Mouse (Mus musculus) myocyte (in vitro differentiated cells): ENCODE data around the gene Plcb3. TPM values are rescaled to one million over a fixed set of nuclear protein-coding genes. Genes with fewer than 3 reads are reported as not detected.

Experiments
- H3K27me3 ChIP-seq: one replicate; pipeline ENCODE4 v1.6.1; 2011; ENCODE audit not compliant: control insufficient read depth, insufficient read depth, insufficient read length
- H3K36me3 ChIP-seq: one replicate; pipeline ENCODE4 v1.6.1; 2011; ENCODE audit not compliant: control insufficient read depth, insufficient read depth
- H3K4me2 ChIP-seq: one replicate; pipeline ENCODE4 v1.6.1; 2011; ENCODE audit warnings: low read depth, control low read depth
- H3K4me3 ChIP-seq: one replicate; pipeline ENCODE4 v1.5.1; 2011; ENCODE audit warnings: mild to moderate bottlenecking, control low read depth, moderate library complexity
- H3K79me2 ChIP-seq: one replicate; pipeline ENCODE4 v1.6.1; 2011; ENCODE audit not compliant: control insufficient read depth, insufficient read depth
- H3ac ChIP-seq: one replicate; pipeline ENCODE4 v1.6.1; 2011; ENCODE audit not compliant: control insufficient read depth, insufficient read length
- CEBPB ChIP-seq: IDR thresholded peaks from 2 replicates; pipeline ENCODE4 v1.6.1; 2011; ENCODE audit warnings: mild to moderate bottlenecking, moderate library complexity; ENCODE audit not compliant: poor library complexity, insufficient read depth, severe bottlenecking
- E2F4 ChIP-seq: IDR thresholded peaks from one replicate; pipeline ENCODE4 v1.6.1; 2011; ENCODE audit warnings: mild to moderate bottlenecking, control low read depth, moderate library complexity; ENCODE audit not compliant: insufficient read depth
- MAX ChIP-seq: IDR thresholded peaks from one replicate; pipeline ENCODE4 v1.6.1; 2011; ENCODE audit warnings: low read depth, mild to moderate bottlenecking, control low read depth
- MYOD1 ChIP-seq, 3 experiments: IDR thresholded peaks; one replicate each; pipeline ENCODE4 v1.6.1; 2011; ENCODE audit warnings: control low read depth in 2 of 3, low read depth in 2 of 3, mild to moderate bottlenecking in 2 of 3, moderate library complexity in 1 of 3; ENCODE audit not compliant: insufficient read length in 2 of 3, control insufficient read depth in 1 of 3
- MYOG ChIP-seq, 3 experiments: IDR thresholded peaks; one replicate each; pipeline ENCODE4 v1.6.1; 2011; ENCODE audit warnings: control low read depth in 2 of 3, low read depth in 2 of 3, mild to moderate bottlenecking in 2 of 3; ENCODE audit not compliant: insufficient read length in 2 of 3, control insufficient read depth in 1 of 3, insufficient read depth in 1 of 3
- POLR2A ChIP-seq: IDR thresholded peaks from one replicate; pipeline ENCODE4 v1.6.1; 2011; ENCODE audit warnings: low read depth, mild to moderate bottlenecking, control low read depth, moderate library complexity; ENCODE audit not compliant: insufficient read length
- POLR2AphosphoS2 ChIP-seq: IDR thresholded peaks from one replicate; pipeline ENCODE4 v1.6.1; 2011; ENCODE audit warnings: low read depth, control low read depth; ENCODE audit not compliant: insufficient read length
- REST ChIP-seq: IDR thresholded peaks from one replicate; pipeline ENCODE4 v1.6.1; 2011; ENCODE audit warnings: mild to moderate bottlenecking, control low read depth, moderate library complexity; ENCODE audit not compliant: insufficient read depth, insufficient read length
- SRF ChIP-seq: IDR thresholded peaks from one replicate; pipeline ENCODE4 v1.6.1; 2011; ENCODE audit warnings: low read depth; ENCODE audit not compliant: control insufficient read depth, insufficient read length
- TCF12 ChIP-seq: IDR thresholded peaks from one replicate; pipeline ENCODE4 v1.6.1; 2011; ENCODE audit warnings: mild to moderate bottlenecking, control low read depth; ENCODE audit not compliant: poor library complexity, insufficient read depth, severe bottlenecking
- TCF3 ChIP-seq: IDR thresholded peaks from one replicate; pipeline ENCODE4 v1.6.1; 2011; ENCODE audit warnings: low read depth, control low read depth; ENCODE audit not compliant: insufficient read length
- USF1 ChIP-seq: IDR thresholded peaks from one replicate; pipeline ENCODE4 v1.6.1; 2011; ENCODE audit warnings: low read depth, mild to moderate bottlenecking, control low read depth, moderate library complexity
- polyA plus RNA-seq: library from polyadenylated mRNA; unstranded; fragments of >200 nt; fragmentation: generic; extraction: Trizol; gene quantifications from one replicate; pipeline ENCODE4 v1.2.1, GENCODE M21; 2012; ENCODE audit warnings: missing spikeins

The Plcb3 gene
- polyA plus RNA-seq: 34.3 TPM

GRCm38 (mm10) chr19:6975537-6976521, at the start of gene Plcb3:
TSS of gene Plcb3 (minus strand) at chr19:6976470.
- Histone ChIP-seq H3K27me3 (no peaks in the 10 kb centered on the region), H3ac (peak within 1 kb of the TSS; percentile 88)
- TF ChIP-seq TCF3 (peak; percentile 83), MYOG (IDR thresholded peaks at IDR 0.05; ENCODE audit: control insufficient read depth in 1 of 3, insufficient read depth in 1 of 3, insufficient read length in 2 of 3, low read depth in 2 of 3) (peak; percentile 50 to 91 (median 70)), CEBPB (peak; percentile 58), E2F4 (no peak), USF1 (no peak), POLR2A (peak; percentile 38), TCF12 (peak; percentile 91), POLR2AphosphoS2 (peak; percentile 87), MYOD1 (IDR thresholded peaks at IDR 0.05; ENCODE audit: control insufficient read depth in 1 of 3, insufficient read length in 2 of 3, low read depth in 2 of 3) (peak; percentile 70 to 94 (median 81)), REST (no peak), SRF (no peak), MAX (no peak)

GRCm38 (mm10) chr19:7020224-7020641, 44.0 kb upstream of the Plcb3 start:
- no peak overlapping the region for H3K4me2 ChIP-seq
- no peak overlapping the region for H3K4me3 ChIP-seq
- TF ChIP-seq CEBPB: no peak
- TF ChIP-seq POLR2AphosphoS2: no peak
- no peak for TF ChIP-seq MAX
- TF ChIP-seq USF1: no peak
- no peak for TF ChIP-seq REST
- no peak for TF ChIP-seq MYOG (IDR thresholded peaks at IDR 0.05; ENCODE audit: control insufficient read depth in 1 of 3, insufficient read depth in 1 of 3, insufficient read length in 2 of 3, low read depth in 2 of 3)
- TF ChIP-seq TCF3: no peak
- TF ChIP-seq E2F4: no peak
- TF ChIP-seq MYOD1 (IDR thresholded peaks at IDR 0.05; ENCODE audit: control insufficient read depth in 1 of 3, insufficient read length in 2 of 3, low read depth in 2 of 3): no peak
- TF ChIP-seq TCF12: no peak
- no peak for TF ChIP-seq SRF
- H3K27me3 ChIP-seq: no peaks in the 10 kb centered on the region
- H3K36me3 ChIP-seq: peaks cover 48% of the 10 kb centered on the region
- H3K79me2 ChIP-seq: no peaks in the 10 kb centered on the region
- no peak overlapping the region for H3ac ChIP-seq

More at GRCm38 (mm10) chr19:6975537-6976521, at the start of gene Plcb3:
- Histone ChIP-seq H3K4me2 (peak within 1 kb of the TSS; percentile 100), H3K4me3 (peak within 1 kb of the TSS; percentile 83), H3K36me3 (peaks cover 6% of the 10 kb centered on the region), H3K79me2 (peaks cover 39% of the 10 kb centered on the region)

GRCm38 (mm10) chr19:7019191-7019590, 42.9 kb upstream of the Plcb3 start, which contains the start of gene Fermt3:
TSS of gene Fermt3 (minus strand) at chr19:7019469.
- no peak within 1 kb of the TSS for H3K4me2 ChIP-seq
- TF ChIP-seq POLR2AphosphoS2: peak; percentile 60
- no peak for TF ChIP-seq REST
- TF ChIP-seq USF1: no peak
- no peak for TF ChIP-seq CEBPB
- no peak for TF ChIP-seq MYOG (IDR thresholded peaks at IDR 0.05; ENCODE audit: control insufficient read depth in 1 of 3, insufficient read depth in 1 of 3, insufficient read length in 2 of 3, low read depth in 2 of 3)
- no peaks in the 10 kb centered on the region for H3K27me3 ChIP-seq
- no peak within 1 kb of the TSS for H3ac ChIP-seq
- no peak within 1 kb of the TSS for H3K4me3 ChIP-seq
- H3K79me2 ChIP-seq: no peaks in the 10 kb centered on the region
- peaks cover 41% of the 10 kb centered on the region for H3K36me3 ChIP-seq

- H3ac ChIP-seq: no peak overlapping the region
- no peak overlapping the region for H3K4me2 ChIP-seq
- H3K79me2 ChIP-seq: no peaks in the 10 kb centered on the region
- no peak overlapping the region for H3K4me3 ChIP-seq
- H3K27me3 ChIP-seq: no peaks in the 10 kb centered on the region
- peaks cover 37% of the 10 kb centered on the region for H3K36me3 ChIP-seq
- TF ChIP-seq MYOD1 (IDR thresholded peaks at IDR 0.05; ENCODE audit: control insufficient read depth in 1 of 3, insufficient read length in 2 of 3, low read depth in 2 of 3): no peak
- TF ChIP-seq CEBPB: no peak
- TF ChIP-seq SRF: no peak
- TF ChIP-seq MYOG (IDR thresholded peaks at IDR 0.05; ENCODE audit: control insufficient read depth in 1 of 3, insufficient read depth in 1 of 3, insufficient read length in 2 of 3, low read depth in 2 of 3): no peak
Observed at GRCm38 (mm10) chr19:7018546-7018945, 42.3 kb upstream of the Plcb3 start.
